Mouse (Mus musculus) megakaryocyte, embryonic 14.5 days (primary cell): Measurements from ENCODE around the gene Inpp4b.

Source experiments
- FLI1 ChIP-seq: IDR thresholded peaks from 2 replicates; pipeline ENCODE4 v1.6.1; 2012; ENCODE audit warnings: low read length, inconsistent platforms, mixed read lengths
- GATA1 ChIP-seq: IDR thresholded peaks from 3 replicates; pipeline ENCODE4 v1.6.1; 2012; ENCODE audit warnings: mixed read lengths, low read length, inconsistent platforms, borderline replicate concordance

DNA sequence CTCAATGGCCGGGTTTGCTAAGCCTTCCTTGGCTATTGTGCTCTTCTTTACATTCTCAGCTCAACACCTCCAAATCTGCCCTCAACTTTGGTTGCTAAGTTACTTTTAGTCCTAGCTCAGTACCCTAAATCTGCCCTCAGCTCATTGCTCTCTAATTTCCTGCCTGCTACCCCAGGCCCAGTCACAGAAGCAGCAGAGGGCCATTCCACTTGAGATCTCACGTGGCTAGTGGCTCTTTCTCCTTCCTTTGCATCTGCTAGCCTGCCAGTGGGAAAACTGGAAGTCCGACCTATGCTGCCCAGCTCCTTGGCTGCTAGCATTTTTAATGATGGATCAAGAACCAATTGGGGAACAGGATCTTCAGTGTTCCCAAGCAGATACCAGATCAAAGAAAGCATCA is 472.4 kb downstream of the Inpp4b start:
- TF ChIP-seq GATA1 (no peak), FLI1 (no peak)
